Mouse (Mus musculus): ENCODE measurements around the gene Mnat1. TPM values are rescaled to one million over a fixed set of nuclear protein-coding genes. Genes with fewer than 3 reads are reported as not detected.

Gene Mnat1
- total and polyA plus RNA-seq, 3 experiments: 1.9 to 23.4 (median 15.0) TPM

GRCm38 (mm10) chr12:73231552-73231951 is 108.0 kb downstream of the Mnat1 start:
- no peak for DNase-seq

- DNase-seq: no peak
Observed at GRCm38 (mm10) chr12:73232586-73232985, 109.1 kb downstream of the Mnat1 start.

GRCm38 (mm10) chr12:73241960-73242359 is 118.4 kb downstream of the Mnat1 start:
- no peak for DNase-seq

GRCm38 (mm10) chr12:73245687-73246086 is 122.2 kb downstream of the Mnat1 start:
- no peak for DNase-seq

GRCm38 (mm10) chr12:73255006-73255405 is 131.5 kb downstream of the Mnat1 start:
- no peak for DNase-seq

- no peak for DNase-seq
Observed at GRCm38 (mm10) chr12:73259269-73259668, 135.8 kb downstream of the Mnat1 start.

- no peak for DNase-seq
Observed at GRCm38 (mm10) chr12:73260339-73260738, 136.8 kb downstream of the Mnat1 start.

- DNase-seq: no peak
Observed at GRCm38 (mm10) chr12:73265381-73265978, 142.0 kb downstream of the Mnat1 start.

GRCm38 (mm10) chr12:73266597-73266996 is 143.1 kb downstream of the Mnat1 start:
- DNase-seq: no peak

- DNase-seq: no peak
Observed at GRCm38 (mm10) chr12:73268497-73268896, 145.0 kb downstream of the Mnat1 start.

- DNase-seq: no peak
Observed at GRCm38 (mm10) chr12:73269531-73269930, 146.0 kb downstream of the Mnat1 start.

GRCm38 (mm10) chr12:73269933-73270332 is 146.4 kb downstream of the Mnat1 start:
- no peak for DNase-seq

GRCm38 (mm10) chr12:73274921-73275320 is 151.4 kb downstream of the Mnat1 start:
- no peak for DNase-seq

GRCm38 (mm10) chr12:73286287-73287092 is 163.0 kb downstream of the Mnat1 start, which contains the start of the genes Trmt5 and Slc38a6:
TSS of gene Trmt5 (minus strand) at chr12:73286710.
TSS of gene Slc38a6 (plus strand) at chr12:73286779.
- DNase-seq: peak; percentile 95

- DNase-seq: no peak
Observed at GRCm38 (mm10) chr12:73287609-73288008, 164.1 kb downstream of the Mnat1 start.

GRCm38 (mm10) chr12:73288626-73289025 is 165.1 kb downstream of the Mnat1 start:
- no peak for DNase-seq

GRCm38 (mm10) chr12:73294884-73295283 is 171.4 kb downstream of the Mnat1 start:
- DNase-seq: no peak

- no peak for DNase-seq
Observed at GRCm38 (mm10) chr12:73295505-73296140, 172.1 kb downstream of the Mnat1 start.

- DNase-seq: no peak
Observed at GRCm38 (mm10) chr12:73298621-73299020, 175.1 kb downstream of the Mnat1 start.

GRCm38 (mm10) chr12:73300531-73300930 is 177.0 kb downstream of the Mnat1 start:
- DNase-seq: no peak

GRCm38 (mm10) chr12:73304636-73305035 is 181.1 kb downstream of the Mnat1 start:
- peak; percentile 53 for DNase-seq

- DNase-seq: peak; percentile 12
Observed at GRCm38 (mm10) chr12:73307750-73308149, 184.2 kb downstream of the Mnat1 start.

GRCm38 (mm10) chr12:73308711-73309110 is 185.2 kb downstream of the Mnat1 start:
- DNase-seq: no peak
